Mouse (Mus musculus): ENCODE results near the gene Padi2. TPM values are rescaled to one million over a fixed set of nuclear protein-coding genes. Genes with fewer than 3 reads are reported as not detected.

The Padi2 gene
- polyA plus RNA-seq, 1 experiment from 2014 or later, result 2.5 TPM

GRCm38 (mm10) chr4:140982808-140983207 lies 76.7 kb downstream of the Padi2 start:
- WGBS (ENCODE audit: insufficient replicate concordance), result 50% methylated on average over 4 of the region's 4 CpGs
- no peak overlapping the region for H3K4me3 ChIP-seq
- H3K27me3 ChIP-seq (replicated peaks), result no peaks in the 10 kb centered on the region; the same call in 1 of the 2 replicates
- H3K36me3 ChIP-seq, result peaks cover 26% of the 10 kb centered on the region
- 0 out of 2 replicates have a peak overlapping the region, but pooled peaks have one; percentile 6 for H3K4me2 ChIP-seq
- H3K9ac ChIP-seq, result no peak overlapping the region
- peak overlapping the region; percentile 50; the same call in 1 of the 2 replicates for H3K27ac ChIP-seq
- H3K9me3 ChIP-seq (replicated peaks), result no peaks in the 10 kb centered on the region
- no peak for ATAC-seq
- peaks cover 46% of the 10 kb centered on the region for H3K4me1 ChIP-seq

GRCm38 (mm10) chr4:140983442-140983841 lies 77.3 kb downstream of the Padi2 start:
- Histone ChIP-seq H3K9me3 (replicated peaks) (no peaks in the 10 kb centered on the region), H3K4me1 (peaks cover 46% of the 10 kb centered on the region), H3K27me3 (replicated peaks) (no peaks in the 10 kb centered on the region; the same call in 1 of the 2 replicates), H3K4me3 (no peak overlapping the region), H3K27ac (peak overlapping the region; percentile 50; the same call in 1 of the 2 replicates), H3K9ac (no peak overlapping the region), H3K4me2 (0 out of 2 replicates have a peak overlapping the region, but pooled peaks have one; percentile 6), H3K36me3 (peaks cover 20% of the 10 kb centered on the region)
- WGBS (ENCODE audit: insufficient replicate concordance), result 10% methylated on average over 9 of the region's 9 CpGs
- peak; percentile 19; the same call in 1 of the 2 replicates for ATAC-seq

GRCm38 (mm10) chr4:140984544-140984943 lies 78.4 kb downstream of the Padi2 start:
- Histone ChIP-seq H3K4me3 (no peak overlapping the region), H3K4me1 (peaks cover 52% of the 10 kb centered on the region), H3K4me2 (no peak overlapping the region), H3K9me3 (replicated peaks) (no peaks in the 10 kb centered on the region), H3K27me3 (replicated peaks) (no peaks in the 10 kb centered on the region; the same call in 1 of the 2 replicates), H3K36me3 (peaks cover 10% of the 10 kb centered on the region), H3K9ac (no peak overlapping the region), H3K27ac (no peak overlapping the region)
- WGBS (ENCODE audit: insufficient replicate concordance), result 76% methylated on average over 6 of the region's 6 CpGs
- no peak for ATAC-seq

- Histone ChIP-seq H3K4me2 (peak overlapping the region; percentile 85), H3K27me3 (replicated peaks) (no peaks in the 10 kb centered on the region; the same call in 1 of the 2 replicates), H3K4me1 (peaks cover 52% of the 10 kb centered on the region), H3K36me3 (peaks cover 3% of the 10 kb centered on the region; the same call in 1 of the 2 replicates), H3K27ac (no peak overlapping the region), H3K4me3 (peak overlapping the region; percentile 73), H3K9me3 (replicated peaks) (no peaks in the 10 kb centered on the region), H3K9ac (peak overlapping the region; percentile 75)
- peak; percentile 8; the same call in 1 of the 2 replicates for ATAC-seq
- WGBS (ENCODE audit: insufficient replicate concordance), result 33% methylated on average over 15 of the region's 15 CpGs
These were observed 80.0 kb downstream of the Padi2 start for GRCm38 (mm10) chr4:140986024-140986710.

- WGBS (ENCODE audit: insufficient replicate concordance), result under 1% methylated on average over 54 of the region's 58 CpGs
- H3K36me3 ChIP-seq, result peaks cover 3% of the 10 kb centered on the region; the same call in 1 of the 2 replicates
- peaks cover 52% of the 10 kb centered on the region for H3K4me1 ChIP-seq
- H3K9me3 ChIP-seq (replicated peaks), result no peaks in the 10 kb centered on the region
- ATAC-seq, result peak; percentile 86
- H3K9ac ChIP-seq, result peak within 1 kb of the TSS; percentile 75
- no peaks in the 10 kb centered on the region; the same call in 1 of the 2 replicates for H3K27me3 ChIP-seq (replicated peaks)
- H3K27ac ChIP-seq, result peak within 1 kb of the TSS; percentile 23; the same call in 1 of the 2 replicates
- peak within 1 kb of the TSS; percentile 73 for H3K4me3 ChIP-seq
- H3K4me2 ChIP-seq, result peak within 1 kb of the TSS; percentile 85
These were observed 80.7 kb downstream of the Padi2 start, which contains the start of gene Atp13a2 for GRCm38 (mm10) chr4:140986711-140987395. TSS of gene Atp13a2 (plus strand) at chr4:140986873.

GRCm38 (mm10) chr4:140987476-140987875 lies 81.3 kb downstream of the Padi2 start:
- Histone ChIP-seq H3K27ac (peak overlapping the region; percentile 23; the same call in 1 of the 2 replicates), H3K4me3 (peak overlapping the region; percentile 73), H3K4me1 (peaks cover 52% of the 10 kb centered on the region), H3K27me3 (replicated peaks) (no peaks in the 10 kb centered on the region; the same call in 1 of the 2 replicates), H3K9ac (peak overlapping the region; percentile 75), H3K4me2 (peak overlapping the region; percentile 85), H3K36me3 (peaks cover 9% of the 10 kb centered on the region), H3K9me3 (replicated peaks) (no peaks in the 10 kb centered on the region)
- ATAC-seq, result peak; percentile 17; the same call in 1 of the 2 replicates
- WGBS (ENCODE audit: insufficient replicate concordance), result 6% methylated on average over 7 of the region's 7 CpGs

- H3K4me3 ChIP-seq, result no peak overlapping the region
- H3K9ac ChIP-seq, result no peak overlapping the region
- 30% methylated on average over 7 of the region's 7 CpGs for WGBS (ENCODE audit: insufficient replicate concordance)
- no peak for ATAC-seq
- no peaks in the 10 kb centered on the region for H3K9me3 ChIP-seq (replicated peaks)
- H3K4me2 ChIP-seq, result peak overlapping the region; percentile 85
- H3K36me3 ChIP-seq, result peaks cover 20% of the 10 kb centered on the region
- H3K27ac ChIP-seq, result no peak overlapping the region
- H3K4me1 ChIP-seq, result peaks cover 41% of the 10 kb centered on the region
- no peaks in the 10 kb centered on the region; the same call in 1 of the 2 replicates for H3K27me3 ChIP-seq (replicated peaks)
These were observed 82.7 kb downstream of the Padi2 start for GRCm38 (mm10) chr4:140988706-140989290.

- peaks cover 37% of the 10 kb centered on the region for H3K4me1 ChIP-seq
- H3K9me3 ChIP-seq (replicated peaks), result no peaks in the 10 kb centered on the region
- no peak overlapping the region for H3K4me3 ChIP-seq
- H3K9ac ChIP-seq, result no peak overlapping the region
- ATAC-seq, result no peak
- H3K27ac ChIP-seq, result no peak overlapping the region
- H3K4me2 ChIP-seq, result no peak overlapping the region
- H3K27me3 ChIP-seq (replicated peaks), result no peaks in the 10 kb centered on the region; the same call in 1 of the 2 replicates
- WGBS (ENCODE audit: insufficient replicate concordance), result 80% methylated on average over 14 of the region's 14 CpGs
- H3K36me3 ChIP-seq, result peaks cover 26% of the 10 kb centered on the region
These were observed 83.3 kb downstream of the Padi2 start for GRCm38 (mm10) chr4:140989447-140989846.

- WGBS (ENCODE audit: insufficient replicate concordance), result 83% methylated on average over 20 of the region's 20 CpGs
- H3K27me3 ChIP-seq (replicated peaks), result no peaks in the 10 kb centered on the region
- H3K4me1 ChIP-seq, result peaks cover 34% of the 10 kb centered on the region
- no peak overlapping the region for H3K27ac ChIP-seq
- no peak overlapping the region for H3K4me3 ChIP-seq
- no peak for ATAC-seq
- H3K36me3 ChIP-seq, result peaks cover 54% of the 10 kb centered on the region
- H3K9ac ChIP-seq, result no peak overlapping the region
- no peaks in the 10 kb centered on the region for H3K9me3 ChIP-seq (replicated peaks)
- H3K4me2 ChIP-seq, result no peak overlapping the region
These were observed 86.1 kb downstream of the Padi2 start for GRCm38 (mm10) chr4:140992215-140992614.

GRCm38 (mm10) chr4:140993846-140994245 lies 87.7 kb downstream of the Padi2 start:
- ATAC-seq, result no peak
- Histone ChIP-seq H3K4me2 (no peak overlapping the region), H3K9me3 (replicated peaks) (no peaks in the 10 kb centered on the region), H3K36me3 (peaks cover 67% of the 10 kb centered on the region), H3K27ac (no peak overlapping the region), H3K27me3 (replicated peaks) (no peaks in the 10 kb centered on the region), H3K4me1 (peaks cover 23% of the 10 kb centered on the region), H3K4me3 (no peak overlapping the region), H3K9ac (no peak overlapping the region)
- WGBS (ENCODE audit: insufficient replicate concordance), result 80% methylated on average over 8 of the region's 8 CpGs

GRCm38 (mm10) chr4:140995811-140996210 lies 89.7 kb downstream of the Padi2 start:
- Histone ChIP-seq H3K27ac (no peak overlapping the region), H3K36me3 (peaks cover 84% of the 10 kb centered on the region), H3K4me1 (peaks cover 16% of the 10 kb centered on the region), H3K9me3 (replicated peaks) (no peaks in the 10 kb centered on the region), H3K27me3 (replicated peaks) (no peaks in the 10 kb centered on the region), H3K4me2 (no peak overlapping the region), H3K4me3 (no peak overlapping the region), H3K9ac (no peak overlapping the region)
- WGBS (ENCODE audit: insufficient replicate concordance), result 74% methylated on average over 8 of the region's 8 CpGs
- no peak for ATAC-seq

All from liver, embryonic 12.5 days (tissue).